Mouse (Mus musculus): Measurements from ENCODE around the gene Nek11.
A peak's percentile ranks its signal among the peaks of the same experiment; 100 is the strongest.

- TF ChIP-seq CTCF (IDR thresholded peaks at IDR 0.05; ENCODE audit: borderline replicate concordance, insufficient read depth, low read depth, low read length): peak; percentile 50; the same call in 1 of the 2 replicates
- no peak for TF ChIP-seq POLR2A (IDR thresholded peaks at IDR 0.05; ENCODE audit: borderline replicate concordance, insufficient read depth, low read length)
Observed at GRCm38 (mm10) chr9:105282725-105283124, 112.6 kb downstream of the Nek11 start.

Measured in cerebellum, adult 2 months (tissue).